Mouse (Mus musculus) ES-Bruce4 (cell line): ENCODE results near the gene Mia.

Source experiments
- EP300 ChIP-seq: IDR thresholded peaks from 2 replicates; pipeline ENCODE4 v1.6.1; 2011; ENCODE audit warnings: low read depth, low read length; ENCODE audit not compliant: insufficient read depth
- POLR2A ChIP-seq: IDR thresholded peaks from one replicate; pipeline ENCODE4 v1.8.1; 2011; ENCODE audit warnings: low read length; ENCODE audit not compliant: insufficient read depth

GRCm38 (mm10) chr7:27166229-27166613, 14.7 kb downstream of the Mia start:
- TF ChIP-seq POLR2A (peak; percentile 14), EP300 (no peak)
